Mouse (Mus musculus): Measurements from ENCODE around the gene Ptpn13.

The Ptpn13 gene

GRCm38 (mm10) chr5:103541136-103541535 is 116.1 kb downstream of the Ptpn13 start:
- in situ Hi-C loops (cut with MboI; ENCODE audit: low pct_unique_long_range_greater_than_20kb in 1 of 2, low sequenced_read_pairs in 2 of 2, unreplicated experiment in 1 of 2), result no loop called here

- in situ Hi-C loops (cut with MboI; ENCODE audit: low pct_unique_long_range_greater_than_20kb in 1 of 2, low sequenced_read_pairs in 2 of 2, unreplicated experiment in 1 of 2), result no loop called here
Measured at GRCm38 (mm10) chr5:103541542-103541941, 116.5 kb downstream of the Ptpn13 start.

- in situ Hi-C loops (cut with MboI; ENCODE audit: low pct_unique_long_range_greater_than_20kb in 1 of 2, low sequenced_read_pairs in 2 of 2, unreplicated experiment in 1 of 2), result no loop called here
Measured at GRCm38 (mm10) chr5:103545381-103546000, 120.5 kb downstream of the Ptpn13 start.

GRCm38 (mm10) chr5:103554769-103555168 is 129.8 kb downstream of the Ptpn13 start:
- in situ Hi-C loops (cut with MboI; ENCODE audit: low pct_unique_long_range_greater_than_20kb in 1 of 2, low sequenced_read_pairs in 2 of 2, unreplicated experiment in 1 of 2), result no loop called here

GRCm38 (mm10) chr5:103560546-103560945 is 135.6 kb downstream of the Ptpn13 start:
- in situ Hi-C loops (cut with MboI; ENCODE audit: low pct_unique_long_range_greater_than_20kb in 1 of 2, low sequenced_read_pairs in 2 of 2, unreplicated experiment in 1 of 2), result no loop called here

GRCm38 (mm10) chr5:103568034-103568433 is 143.0 kb downstream of the Ptpn13 start:
- in situ Hi-C loops (cut with MboI; ENCODE audit: low pct_unique_long_range_greater_than_20kb in 1 of 2, low sequenced_read_pairs in 2 of 2, unreplicated experiment in 1 of 2), result no loop called here

GRCm38 (mm10) chr5:103569446-103569845 is 144.5 kb downstream of the Ptpn13 start:
- in situ Hi-C loops (cut with MboI; ENCODE audit: low pct_unique_long_range_greater_than_20kb in 1 of 2, low sequenced_read_pairs in 2 of 2, unreplicated experiment in 1 of 2), result no loop called here

GRCm38 (mm10) chr5:103579680-103580420 is 154.9 kb downstream of the Ptpn13 start:
- in situ Hi-C loops (cut with MboI; ENCODE audit: low pct_unique_long_range_greater_than_20kb in 1 of 2, low sequenced_read_pairs in 2 of 2, unreplicated experiment in 1 of 2), result no loop called here

- in situ Hi-C loops (cut with MboI; ENCODE audit: low pct_unique_long_range_greater_than_20kb in 1 of 2, low sequenced_read_pairs in 2 of 2, unreplicated experiment in 1 of 2), result no loop called here
Measured at GRCm38 (mm10) chr5:103587219-103587618, 162.2 kb downstream of the Ptpn13 start.

GRCm38 (mm10) chr5:103591846-103592245 is 166.9 kb downstream of the Ptpn13 start:
- in situ Hi-C loops (cut with MboI; ENCODE audit: low pct_unique_long_range_greater_than_20kb in 1 of 2, low sequenced_read_pairs in 2 of 2, unreplicated experiment in 1 of 2), result no loop called here

GRCm38 (mm10) chr5:103592706-103593105 is 167.7 kb downstream of the Ptpn13 start:
- in situ Hi-C loops (cut with MboI; ENCODE audit: low pct_unique_long_range_greater_than_20kb in 1 of 2, low sequenced_read_pairs in 2 of 2, unreplicated experiment in 1 of 2), result no loop called here

- in situ Hi-C loops (cut with MboI; ENCODE audit: low pct_unique_long_range_greater_than_20kb in 1 of 2, low sequenced_read_pairs in 2 of 2, unreplicated experiment in 1 of 2), result no loop called here
Measured at GRCm38 (mm10) chr5:103593575-103593974, 168.6 kb downstream of the Ptpn13 start.

GRCm38 (mm10) chr5:103595394-103596226 is 170.6 kb downstream of the Ptpn13 start:
- in situ Hi-C loops (cut with MboI; ENCODE audit: low pct_unique_long_range_greater_than_20kb in 1 of 2, low sequenced_read_pairs in 2 of 2, unreplicated experiment in 1 of 2), result no loop called here

GRCm38 (mm10) chr5:103596467-103597146 is 171.6 kb downstream of the Ptpn13 start:
- in situ Hi-C loops (cut with MboI; ENCODE audit: low pct_unique_long_range_greater_than_20kb in 1 of 2, low sequenced_read_pairs in 2 of 2, unreplicated experiment in 1 of 2), result no loop called here

GRCm38 (mm10) chr5:103597604-103598003 is 172.6 kb downstream of the Ptpn13 start:
- in situ Hi-C loops (cut with MboI; ENCODE audit: low pct_unique_long_range_greater_than_20kb in 1 of 2, low sequenced_read_pairs in 2 of 2, unreplicated experiment in 1 of 2), result no loop called here

GRCm38 (mm10) chr5:103598264-103598663 is 173.3 kb downstream of the Ptpn13 start:
- in situ Hi-C loops (cut with MboI; ENCODE audit: low pct_unique_long_range_greater_than_20kb in 1 of 2, low sequenced_read_pairs in 2 of 2, unreplicated experiment in 1 of 2), result no loop called here

GRCm38 (mm10) chr5:103598881-103599280 is 173.9 kb downstream of the Ptpn13 start:
- in situ Hi-C loops (cut with MboI; ENCODE audit: low pct_unique_long_range_greater_than_20kb in 1 of 2, low sequenced_read_pairs in 2 of 2, unreplicated experiment in 1 of 2), result no loop called here

GRCm38 (mm10) chr5:103603115-103603893 is 178.3 kb downstream of the Ptpn13 start:
- in situ Hi-C loops (cut with MboI; ENCODE audit: low pct_unique_long_range_greater_than_20kb in 1 of 2, low sequenced_read_pairs in 2 of 2, unreplicated experiment in 1 of 2), result loop anchor here in 1 of 2 experiments (25.0 kb wide), 1 partner anchor 266 kb away; no protein-coding TSS in a partner anchor

Measured in mouse embryonic stem cell (cell line).